Mouse (Mus musculus): ENCODE results near the gene Zscan4c. TPM values are rescaled to one million over a fixed set of nuclear protein-coding genes. Genes with fewer than 3 reads are reported as not detected.

Zscan4c gene
- polyA plus RNA-seq (2015; fragmentation: Illumina TruSeq; extraction: RNeasy Lipid Tissue Mini Kit (QIAGEN cat#74804); ENCODE audit: insufficient read depth, low read depth, low replicate concordance), result not detected

GRCm38 (mm10) chr7:11005445-11005844 is at the start of gene Zscan4c:
Gene Zscan4c (plus strand): TSS chr7:11005745.

Other genes with a start within 250 kb of the Zscan4c start
- not detected for gene Zscan4b, start 100.7 kb upstream of the Zscan4c start, polyA plus RNA-seq (2015; fragmentation: Illumina TruSeq; extraction: RNeasy Lipid Tissue Mini Kit (QIAGEN cat#74804); ENCODE audit: insufficient read depth, low read depth, low replicate concordance)
- not detected for gene Zscan4-ps1, start 63.9 kb downstream of the Zscan4c start, polyA plus RNA-seq (2015; fragmentation: Illumina TruSeq; extraction: RNeasy Lipid Tissue Mini Kit (QIAGEN cat#74804); ENCODE audit: insufficient read depth, low read depth, low replicate concordance)
- not detected for gene Zscan4d, start 160.4 kb downstream of the Zscan4c start, polyA plus RNA-seq (2015; fragmentation: Illumina TruSeq; extraction: RNeasy Lipid Tissue Mini Kit (QIAGEN cat#74804); ENCODE audit: insufficient read depth, low read depth, low replicate concordance)

Measured in pancreas, adult 10 weeks (tissue).